Mouse (Mus musculus): ENCODE results near the gene Krtap26-1.

GRCm38 (mm10) chr16:88681282-88681681 is 33.7 kb upstream of the Krtap26-1 start:
- TF ChIP-seq GATA1 (IDR thresholded peaks at IDR 0.05; ENCODE audit: borderline replicate concordance, low read length) (no peak), FLI1 (IDR thresholded peaks at IDR 0.05; ENCODE audit: low read length) (no peak)
